Mouse (Mus musculus) intestine, embryonic 15.5 days (tissue): Measurements from ENCODE around the gene 4921507P07Rik. TPM values are rescaled to one million over a fixed set of nuclear protein-coding genes. Genes with fewer than 3 reads are reported as not detected.

Experiments
- ATAC-seq: fragments of 200-750 bp; cut with Nextera tagmentation; 2 replicates; pipeline ENCODE4 v1.8.0; 2017; ENCODE audit warnings: moderate TSS enrichment, moderate library complexity
- H3K27ac ChIP-seq: fragments of 300-500 bp; sonication (generic); 2 replicates; pipeline ENCODE4 v1.5.1; 2015; ENCODE audit warnings: mild to moderate bottlenecking, inconsistent platforms
- H3K27me3 ChIP-seq: fragments of 300-500 bp; sonication (generic); replicated peaks from 2 replicates; pipeline ENCODE4 v1.6.1; 2015; ENCODE audit warnings: inconsistent platforms
- H3K36me3 ChIP-seq: fragments of 300-500 bp; sonication (generic); 2 replicates; pipeline ENCODE4 v1.6.1; 2015; ENCODE audit warnings: inconsistent platforms
- H3K4me1 ChIP-seq: fragments of 300-500 bp; sonication (generic); replicated peaks from 2 replicates; pipeline ENCODE4 v1.6.1; 2015; ENCODE audit warnings: inconsistent platforms
- H3K4me2 ChIP-seq: fragments of 300-500 bp; sonication (generic); replicated peaks from 2 replicates; pipeline ENCODE4 v1.6.1; 2015; ENCODE audit warnings: mild to moderate bottlenecking, inconsistent platforms
- H3K4me3 ChIP-seq: fragments of 300-500 bp; sonication (generic); replicated peaks from 2 replicates; pipeline ENCODE4 v1.5.1; 2015; ENCODE audit warnings: inconsistent platforms
- H3K9ac ChIP-seq: fragments of 300-500 bp; sonication (generic); 2 replicates; pipeline ENCODE4 v1.6.1; 2015; ENCODE audit warnings: inconsistent platforms
- H3K9me3 ChIP-seq: fragments of 300-500 bp; sonication (generic); 2 replicates; pipeline ENCODE4 v1.6.1; 2016; ENCODE audit warnings: inconsistent platforms
- WGBS: fragments of 180-500 bp; shearing (Covaris S2); methylation state at CpG from one replicate; pipeline ENCODE4 v1.1.7; 2015; 5-methylcytosine and 5-hydroxymethylcytosine counted together
- polyA plus RNA-seq: library from polyadenylated mRNA; unstranded; fragments of >200 nt; fragmentation: Nextera tagmentation; extraction: Ambion mirVana; gene quantifications from 2 replicates; pipeline ENCODE4 v1.2.1, GENCODE M21; 2015

4921507P07Rik gene
- polyA plus RNA-seq, 1 experiment from 2014 or later: 0.72 TPM

GRCm38 (mm10) chr6:50552881-50553518, 43.4 kb downstream of the 4921507P07Rik start:
- peak overlapping the region; percentile 9; the same call in 1 of the 2 replicates for H3K4me2 ChIP-seq
- no peaks in the 10 kb centered on the region for H3K9me3 ChIP-seq
- peak; percentile 95 for ATAC-seq
- no peaks in the 10 kb centered on the region for H3K27me3 ChIP-seq
- no peak overlapping the region for H3K4me3 ChIP-seq
- 59% methylated on average over 5 of the region's 5 CpGs for WGBS
- H3K27ac ChIP-seq: no peak overlapping the region; the same call in 1 of the 2 replicates
- H3K36me3 ChIP-seq: no peaks in the 10 kb centered on the region
- no peaks in the 10 kb centered on the region for H3K4me1 ChIP-seq
- no peak overlapping the region for H3K9ac ChIP-seq

- no peak overlapping the region for H3K4me2 ChIP-seq
- 81% methylated on average over 7 of the region's 7 CpGs for WGBS
- H3K9me3 ChIP-seq: no peaks in the 10 kb centered on the region
- no peaks in the 10 kb centered on the region for H3K27me3 ChIP-seq
- 0 out of 2 replicates have a peak, but pooled peaks cover 3% of the 10 kb centered on the region for H3K4me1 ChIP-seq
- no peak overlapping the region for H3K9ac ChIP-seq
- no peak overlapping the region for H3K27ac ChIP-seq
- no peak overlapping the region for H3K4me3 ChIP-seq
- no peak for ATAC-seq
- no peaks in the 10 kb centered on the region for H3K36me3 ChIP-seq
Measured at GRCm38 (mm10) chr6:50549791-50550190, 46.6 kb downstream of the 4921507P07Rik start.

GRCm38 (mm10) chr6:50549051-50549450, 47.4 kb downstream of the 4921507P07Rik start:
- WGBS: 76% methylated on average over 5 of the region's 5 CpGs
- Histone ChIP-seq H3K9ac (no peak overlapping the region), H3K27me3 (no peaks in the 10 kb centered on the region), H3K4me2 (no peak overlapping the region), H3K4me3 (no peak overlapping the region), H3K9me3 (no peaks in the 10 kb centered on the region), H3K4me1 (0 out of 2 replicates have a peak, but pooled peaks cover 3% of the 10 kb centered on the region), H3K36me3 (no peaks in the 10 kb centered on the region), H3K27ac (no peak overlapping the region)
- no peak for ATAC-seq

- Histone ChIP-seq H3K9ac (no peak overlapping the region), H3K36me3 (no peaks in the 10 kb centered on the region), H3K4me1 (0 out of 2 replicates have a peak, but pooled peaks cover 3% of the 10 kb centered on the region), H3K27ac (no peak overlapping the region), H3K9me3 (no peaks in the 10 kb centered on the region), H3K4me2 (peak overlapping the region; percentile 11; the same call in 1 of the 2 replicates), H3K4me3 (no peak overlapping the region), H3K27me3 (no peaks in the 10 kb centered on the region)
- 25% methylated on average over 10 of the region's 10 CpGs for whole genome bisulfite sequencing
- peak; percentile 71 for ATAC-seq
Measured at GRCm38 (mm10) chr6:50545412-50546043, 50.9 kb downstream of the 4921507P07Rik start.

GRCm38 (mm10) chr6:50542535-50542934, 53.9 kb downstream of the 4921507P07Rik start:
- H3K4me3 ChIP-seq: no peak overlapping the region
- H3K4me2 ChIP-seq: no peak overlapping the region
- no peak overlapping the region for H3K27ac ChIP-seq
- no peak for ATAC-seq
- no peaks in the 10 kb centered on the region for H3K9me3 ChIP-seq
- 83% methylated on average over 1 of the region's 1 CpGs for WGBS
- no peaks in the 10 kb centered on the region for H3K27me3 ChIP-seq
- no peak overlapping the region for H3K9ac ChIP-seq
- 0 out of 2 replicates have a peak, but pooled peaks cover 3% of the 10 kb centered on the region for H3K4me1 ChIP-seq
- no peaks in the 10 kb centered on the region for H3K36me3 ChIP-seq

GRCm38 (mm10) chr6:50539641-50540040, 56.8 kb downstream of the 4921507P07Rik start:
- no peaks in the 10 kb centered on the region for H3K27me3 ChIP-seq
- no peaks in the 10 kb centered on the region for H3K9me3 ChIP-seq
- no peak for ATAC-seq
- no peaks in the 10 kb centered on the region for H3K4me1 ChIP-seq
- H3K9ac ChIP-seq: no peak overlapping the region
- no peak overlapping the region for H3K27ac ChIP-seq
- 37% methylated on average over 1 of the region's 1 CpGs for WGBS
- H3K4me2 ChIP-seq: no peak overlapping the region
- no peaks in the 10 kb centered on the region for H3K36me3 ChIP-seq
- no peak overlapping the region for H3K4me3 ChIP-seq

GRCm38 (mm10) chr6:50536461-50536892, 60.0 kb downstream of the 4921507P07Rik start:
- no peak overlapping the region for H3K9ac ChIP-seq
- H3K27me3 ChIP-seq: no peaks in the 10 kb centered on the region
- no peak overlapping the region for H3K4me2 ChIP-seq
- peak; percentile 61 for ATAC-seq
- no peaks in the 10 kb centered on the region for H3K36me3 ChIP-seq
- no peak overlapping the region for H3K27ac ChIP-seq
- 10% methylated on average over 7 of the region's 7 CpGs for WGBS
- no peaks in the 10 kb centered on the region for H3K4me1 ChIP-seq
- no peak overlapping the region for H3K4me3 ChIP-seq
- no peaks in the 10 kb centered on the region for H3K9me3 ChIP-seq

- Histone ChIP-seq H3K36me3 (no peaks in the 10 kb centered on the region), H3K4me2 (no peak overlapping the region), H3K4me1 (no peaks in the 10 kb centered on the region), H3K9me3 (no peaks in the 10 kb centered on the region), H3K27me3 (no peaks in the 10 kb centered on the region), H3K4me3 (no peak overlapping the region), H3K27ac (no peak overlapping the region), H3K9ac (no peak overlapping the region)
- no peak for ATAC-seq
- 86% methylated on average over 3 of the region's 3 CpGs for WGBS
Measured at GRCm38 (mm10) chr6:50535346-50535745, 61.1 kb downstream of the 4921507P07Rik start.

GRCm38 (mm10) chr6:50531920-50532319, 64.5 kb downstream of the 4921507P07Rik start:
- Histone ChIP-seq H3K27ac (no peak overlapping the region), H3K9ac (no peak overlapping the region), H3K9me3 (no peaks in the 10 kb centered on the region), H3K27me3 (no peaks in the 10 kb centered on the region), H3K4me3 (no peak overlapping the region), H3K4me2 (no peak overlapping the region), H3K36me3 (no peaks in the 10 kb centered on the region), H3K4me1 (no peaks in the 10 kb centered on the region; the same call in 1 of the 2 replicates)
- WGBS: 83% methylated on average over 8 of the region's 8 CpGs
- no peak for ATAC-seq

- H3K4me1 ChIP-seq: no peaks in the 10 kb centered on the region; the same call in 1 of the 2 replicates
- no peak overlapping the region for H3K4me2 ChIP-seq
- no peaks in the 10 kb centered on the region for H3K36me3 ChIP-seq
- no peaks in the 10 kb centered on the region for H3K9me3 ChIP-seq
- no peak overlapping the region for H3K4me3 ChIP-seq
- ATAC-seq: no peak
- no peaks in the 10 kb centered on the region for H3K27me3 ChIP-seq
- H3K9ac ChIP-seq: no peak overlapping the region
- WGBS: 88% methylated on average over 3 of the region's 3 CpGs
- H3K27ac ChIP-seq: no peak overlapping the region
Measured at GRCm38 (mm10) chr6:50531003-50531402, 65.4 kb downstream of the 4921507P07Rik start.

- H3K9ac ChIP-seq: no peak overlapping the region
- no peaks in the 10 kb centered on the region; the same call in 1 of the 2 replicates for H3K4me1 ChIP-seq
- no peak for ATAC-seq
- H3K4me3 ChIP-seq: no peak overlapping the region
- no peak overlapping the region for H3K4me2 ChIP-seq
- no peaks in the 10 kb centered on the region for H3K27me3 ChIP-seq
- H3K27ac ChIP-seq: no peak overlapping the region
- no peaks in the 10 kb centered on the region for H3K36me3 ChIP-seq
- 86% methylated on average over 11 of the region's 11 CpGs for WGBS
- H3K9me3 ChIP-seq: no peaks in the 10 kb centered on the region
Measured at GRCm38 (mm10) chr6:50529194-50529593, 67.2 kb downstream of the 4921507P07Rik start.

- no peaks in the 10 kb centered on the region for H3K36me3 ChIP-seq
- H3K27ac ChIP-seq: no peak overlapping the region
- no peak overlapping the region for H3K4me3 ChIP-seq
- no peaks in the 10 kb centered on the region; the same call in 1 of the 2 replicates for H3K4me1 ChIP-seq
- H3K9me3 ChIP-seq: no peaks in the 10 kb centered on the region
- H3K27me3 ChIP-seq: no peaks in the 10 kb centered on the region
- no peak overlapping the region for H3K4me2 ChIP-seq
- 80% methylated on average over 9 of the region's 9 CpGs for WGBS
- H3K9ac ChIP-seq: no peak overlapping the region
- no peak for ATAC-seq
Measured at GRCm38 (mm10) chr6:50527416-50527815, 69.0 kb downstream of the 4921507P07Rik start.
